Mouse (Mus musculus): ENCODE results near the gene Rdh11.

DNA sequence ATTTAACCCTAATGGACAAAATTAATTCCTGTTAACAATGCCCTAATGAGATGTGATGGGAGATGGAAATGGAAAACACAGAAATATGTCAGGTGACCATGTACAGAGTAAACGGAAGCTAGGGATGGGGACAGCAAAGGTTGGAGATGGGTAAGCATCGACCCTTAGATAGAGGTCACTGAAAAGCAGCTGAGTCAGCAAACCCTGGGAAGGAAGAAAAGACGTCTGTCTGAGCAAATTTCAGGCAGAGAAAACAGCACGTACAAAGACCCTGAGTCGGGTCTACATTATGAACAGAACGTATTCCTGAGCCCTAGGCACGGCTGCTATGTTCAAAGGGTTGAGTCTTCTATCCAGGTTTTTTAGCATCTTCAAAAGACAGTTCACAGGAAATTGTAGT lies 55.1 kb downstream of the Rdh11 start:
- TF ChIP-seq POLR2A (IDR thresholded peaks at IDR 0.05; ENCODE audit: borderline replicate concordance, extremely low read depth, low read depth, low read length) = no peak
- TF ChIP-seq CTCF (IDR thresholded peaks at IDR 0.05; ENCODE audit: insufficient read depth, low read length) = no peak
